Mouse (Mus musculus) hindbrain, embryonic 14.5 days (tissue): ENCODE data around the gene Hist1h2bq. TPM values are rescaled to one million over a fixed set of nuclear protein-coding genes. Genes with fewer than 3 reads are reported as not detected.

Experiments
- microRNA-seq: library from miRNA; unstranded; fragments of <30 nt; microRNA quantifications from one replicate; pipeline ENCODE4, GENCODE M21; 2016
- polyA plus RNA-seq: library from polyadenylated mRNA; unstranded; fragments of >200 nt; fragmentation: Nextera tagmentation; extraction: Ambion mirVana; gene quantifications from 2 replicates; pipeline ENCODE4 v1.2.1, GENCODE M21; 2014

Hist1h2bq gene
- polyA plus RNA-seq, 1 experiment from 2014 or later: 3.5 TPM

Small RNA genes within 50 kb of the gene (microRNA-seq; reads per million reads assigned to microRNA genes)
- gene Gm19658: not detected
- gene Gm44346: not detected
- not detected for gene Gm44466

Other genes starting within 250 kb of the Hist1h2bq start
- not detected in 2 replicates for gene Olfr1364, start 228.4 kb downstream of the Hist1h2bq start, polyA plus RNA-seq
- gene Olfr1362, start 196.2 kb downstream of the Hist1h2bq start, polyA plus RNA-seq: not detected in 2 replicates
- not detected in 2 replicates for gene Olfr11, start 167.7 kb downstream of the Hist1h2bq start, polyA plus RNA-seq
- gene Olfr1361, start 146.8 kb downstream of the Hist1h2bq start, polyA plus RNA-seq: not detected in 2 replicates
- not detected in 2 replicates for gene Olfr1360, start 132.8 kb downstream of the Hist1h2bq start, polyA plus RNA-seq
- gene Olfr1359, start 112.1 kb downstream of the Hist1h2bq start, polyA plus RNA-seq: not detected in 2 replicates
- gene Hist1h2bl, start 94.1 kb downstream of the Hist1h2bq start, polyA plus RNA-seq: not detected in 2 replicates
- gene Hist1h2ai, start 93.8 kb downstream of the Hist1h2bq start, polyA plus RNA-seq: 5.4 and 7.5 TPM in 2 replicates
- 2.4 and 3.2 TPM in 2 replicates for gene Hist1h3h, start 92.5 kb downstream of the Hist1h2bq start, polyA plus RNA-seq
- gene Hist1h2bm, start 88.2 kb downstream of the Hist1h2bq start, polyA plus RNA-seq: 1.4 TPM in 2 replicates
- 0.33 and 0.64 TPM in 2 replicates for gene Hist1h4j, start 75.1 kb downstream of the Hist1h2bq start, polyA plus RNA-seq
- 2.0 and 2.7 TPM in 2 replicates for gene Hist1h4k, start 59.7 kb downstream of the Hist1h2bq start, polyA plus RNA-seq
- gene Hist1h2ak, start 56.4 kb downstream of the Hist1h2bq start, polyA plus RNA-seq: 2.4 and 3.4 TPM in 2 replicates
- gene Hist1h2bn, start 56.1 kb downstream of the Hist1h2bq start, polyA plus RNA-seq: not detected in 2 replicates
- 1.6 and 1.7 TPM in 2 replicates for gene Hist1h1b, start 29.6 kb downstream of the Hist1h2bq start, polyA plus RNA-seq
- gene Hist1h3i, start 26.8 kb downstream of the Hist1h2bq start, polyA plus RNA-seq: 37.4 and 39.0 TPM in 2 replicates
- gene Hist1h2an, start 23.0 kb downstream of the Hist1h2bq start, polyA plus RNA-seq: 1.3 TPM in 1 of 2 replicates, not detected in the other
- 0.82 and 1.1 TPM in 2 replicates for gene Hist1h2bp, start 22.7 kb downstream of the Hist1h2bq start, polyA plus RNA-seq
- not detected in 2 replicates for gene Hist1h2ao, start 268 bp upstream of the Hist1h2bq start, polyA plus RNA-seq
- gene Hist1h4m, start 1.5 kb upstream of the Hist1h2bq start, polyA plus RNA-seq: not detected in 2 replicates
- gene Hist1h4n, start 22.0 kb upstream of the Hist1h2bq start, polyA plus RNA-seq: 5.5 and 8.9 TPM in 2 replicates
- gene Hist1h2ap, start 23.3 kb upstream of the Hist1h2bq start, polyA plus RNA-seq: 574 and 576 TPM in 2 replicates
- 3.8 TPM in 2 replicates for gene Hist1h2br, start 23.5 kb upstream of the Hist1h2bq start, polyA plus RNA-seq
- 14.9 and 18.2 TPM in 2 replicates for gene Zfp184, start 134.9 kb upstream of the Hist1h2bq start, polyA plus RNA-seq
- not detected in 2 replicates for gene Pom121l2, start 171.0 kb upstream of the Hist1h2bq start, polyA plus RNA-seq
- gene Prss16, start 199.5 kb upstream of the Hist1h2bq start, polyA plus RNA-seq: not detected in 2 replicates
- gene Hist1h2ah, start 225.4 kb upstream of the Hist1h2bq start, polyA plus RNA-seq: 8.0 TPM in 1 of 2 replicates, not detected in the other
- gene Hist1h2bk, start 225.7 kb upstream of the Hist1h2bq start, polyA plus RNA-seq: 1.5 and 1.6 TPM in 2 replicates
- gene Hist1h4i, start 231.2 kb upstream of the Hist1h2bq start, polyA plus RNA-seq: 6.0 and 6.2 TPM in 2 replicates
- gene Hist1h2ag, start 232.7 kb upstream of the Hist1h2bq start, polyA plus RNA-seq: 4.4 and 5.3 TPM in 2 replicates
- gene Hist1h2bj, start 233.0 kb upstream of the Hist1h2bq start, polyA plus RNA-seq: 1.8 and 2.5 TPM in 2 replicates